Mouse (Mus musculus) ES-E14 (cell line): ENCODE measurements at regions not wholly inside any gene's neighbourhood (a gene's known extent, or its start where the extent isn't known, plus 50 kb on each side); places are given as distances from the start of the nearest gene placed in this dataset.

Source experiments
- DNase-seq: peaks from one replicate; pipeline ENCODE4 v3.0.0-alpha.2; 2013; ENCODE audit warnings: low read depth, low spot score
- H3K27ac ChIP-seq: 2 replicates; pipeline ENCODE4 v1.5.1; 2012; ENCODE audit warnings: low read depth, mild to moderate bottlenecking, low read length, moderate library complexity, mixed read lengths; ENCODE audit not compliant: poor library complexity, insufficient read depth, severe bottlenecking
- H3K36me3 ChIP-seq: 2 replicates; pipeline ENCODE4 v1.6.1; 2012; ENCODE audit warnings: mild to moderate bottlenecking, low read length, moderate library complexity, mixed read lengths; ENCODE audit not compliant: control insufficient read depth, poor library complexity, insufficient read depth, severe bottlenecking
- H3K4me1 ChIP-seq, 2 experiments: fragments of 150-350 bp in 1 of 2; sonication (generic) in 1 of 2; 2 replicates each; pipeline ENCODE4 v1.6.1; 2012; ENCODE audit warnings: low read length in 2 of 2, mild to moderate bottlenecking in 1 of 2, mixed read lengths in 1 of 2; ENCODE audit not compliant: control insufficient read depth in 2 of 2, insufficient read depth in 2 of 2, poor library complexity in 1 of 2
- H3K4me3 ChIP-seq, 2 experiments: fragments of 150-350 bp in 1 of 2; sonication (generic) in 1 of 2; 2 replicates each; pipeline ENCODE4 v1.5.1; 2012; ENCODE audit warnings: low read length in 2 of 2, low read depth in 1 of 2, mild to moderate bottlenecking in 1 of 2, mixed read lengths in 1 of 2; ENCODE audit not compliant: insufficient read depth in 1 of 2, poor library complexity in 1 of 2, severe bottlenecking in 1 of 2
- H3K9ac ChIP-seq: 2 replicates; pipeline ENCODE4 v1.6.1; 2012; ENCODE audit warnings: low read depth, mild to moderate bottlenecking, low read length, mixed read lengths; ENCODE audit not compliant: poor library complexity, insufficient read depth, severe bottlenecking
- H3K9me3 ChIP-seq: fragments of 150-350 bp; sonication (generic); 2 replicates; pipeline ENCODE4 v1.6.1; 2012; ENCODE audit warnings: low read depth, mild to moderate bottlenecking, low read length; ENCODE audit not compliant: control insufficient read depth, insufficient read depth
- CHD2 ChIP-seq: IDR thresholded peaks from 2 replicates; pipeline ENCODE4 v1.6.1; 2014; ENCODE audit warnings: mild to moderate bottlenecking, low read depth, low read length, inconsistent platforms
- HCFC1 ChIP-seq: IDR thresholded peaks from 2 replicates; pipeline ENCODE4 v1.6.1; 2012; ENCODE audit warnings: low read length, inconsistent platforms, borderline replicate concordance; ENCODE audit not compliant: insufficient read depth
- MAFK ChIP-seq: IDR thresholded peaks from 2 replicates; pipeline ENCODE4 v1.6.1; 2014; ENCODE audit warnings: mild to moderate bottlenecking, low read depth, low read length, inconsistent platforms; ENCODE audit not compliant: insufficient read depth
- ZC3H11A ChIP-seq: IDR thresholded peaks from 2 replicates; pipeline ENCODE4 v1.6.1; 2012; ENCODE audit warnings: low read depth, mild to moderate bottlenecking, inconsistent platforms, low read length, borderline replicate concordance
- ZNF384 ChIP-seq: IDR thresholded peaks from 2 replicates; pipeline ENCODE4 v1.6.1; 2012; ENCODE audit warnings: low read depth, low read length, inconsistent platforms
- in situ Hi-C, 2 experiments: fragments of 600-800 bp; cut with MboI; formaldehyde crosslinking; loops; one replicate each; pipeline ENCODE4 v1.15.1; 2025; ENCODE audit warnings: low sequenced_read_pairs in 2 of 2, inconsistent platforms in 1 of 2; ENCODE audit not compliant: unreplicated experiment in 2 of 2

DNA sequence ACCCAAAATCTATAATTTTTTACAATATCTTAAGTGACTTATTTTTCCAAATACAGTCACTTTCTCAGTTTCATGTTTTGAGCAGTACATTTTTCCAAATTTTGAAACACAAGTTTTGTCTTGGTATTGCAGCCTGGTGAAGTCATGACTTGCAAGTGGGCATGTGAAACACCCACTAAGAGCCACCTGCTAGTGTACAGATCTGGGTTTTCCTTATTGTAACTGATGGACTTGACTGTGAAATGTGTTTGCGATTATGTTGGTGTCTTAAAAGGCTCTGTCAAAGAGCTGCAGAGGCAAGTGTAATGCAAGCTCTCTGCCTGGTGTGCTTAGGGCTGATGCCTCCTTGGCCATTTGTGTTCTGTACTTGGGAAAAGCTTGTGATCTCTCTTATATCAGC, 336.0 kb downstream of the Prr30 start:
- no peak overlapping the region for H3K9ac ChIP-seq

DNA sequence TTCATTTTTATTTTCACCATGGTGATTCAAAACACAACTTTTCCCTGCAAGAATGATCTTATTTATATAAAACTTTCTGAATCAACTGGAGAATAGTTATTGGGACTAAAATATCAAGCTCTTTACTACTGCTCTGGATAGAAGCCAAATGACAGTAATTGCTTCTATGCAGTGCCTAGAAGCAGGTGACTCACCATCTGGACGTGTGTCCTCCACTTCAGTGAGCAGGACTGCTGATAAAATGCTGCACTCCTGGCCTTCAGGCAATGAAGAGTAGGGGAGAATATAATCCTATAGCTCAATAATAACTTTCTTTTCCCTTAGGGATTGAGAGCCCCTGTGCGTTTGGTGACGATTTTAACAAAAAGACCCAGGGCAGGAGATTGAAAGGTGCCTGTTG, 357.3 kb downstream of the Prr30 start:
- Histone ChIP-seq H3K9me3 (no peaks in the 10 kb centered on the region), H3K36me3 (no peaks in the 10 kb centered on the region), H3K4me1 (no peaks in the 10 kb centered on the region), H3K4me3 (no peak overlapping the region), H3K9ac (no peak overlapping the region), H3K27ac (no peak overlapping the region)
- in situ Hi-C loops: no loop called here
- DNase-seq: no peak
- TF ChIP-seq CHD2: no peak
- TF ChIP-seq ZC3H11A: no peak
- TF ChIP-seq HCFC1: no peak
- no peak for TF ChIP-seq MAFK
- no peak for TF ChIP-seq ZNF384

More for the DNA sequence above, 336.0 kb downstream of the Prr30 start:
- Histone ChIP-seq H3K9me3 (no peaks in the 10 kb centered on the region), H3K27ac (no peak overlapping the region), H3K36me3 (no peaks in the 10 kb centered on the region), H3K4me3 (no peak overlapping the region), H3K4me1 (no peaks in the 10 kb centered on the region)
- in situ Hi-C loops: no loop called here
- TF ChIP-seq CHD2: no peak
- TF ChIP-seq HCFC1: no peak
- no peak for TF ChIP-seq MAFK
- no peak for TF ChIP-seq ZNF384
- TF ChIP-seq ZC3H11A: no peak
- no peak for DNase-seq
